Mouse (Mus musculus) liver, adult 2 months (tissue): Measurements from ENCODE around the gene Gm20696. TPM values are rescaled to one million over a fixed set of nuclear protein-coding genes. Genes with fewer than 3 reads are reported as not detected.

Experiments used
- DNase-seq: peaks from one replicate; pipeline ENCODE4 v3.0.0-alpha.2; 2011; ENCODE audit warnings: low read depth, low spot score; ENCODE audit errors: extremely low read depth
- H3K27ac ChIP-seq: fragments of 200-500 bp; replicated peaks from 2 replicates; pipeline ENCODE4 v1.5.1; 2012; ENCODE audit warnings: low read depth, mild to moderate bottlenecking, control low read depth, inconsistent platforms, low read length; ENCODE audit not compliant: insufficient read depth
- H3K27me3 ChIP-seq: fragments of 200-500 bp; 2 replicates; pipeline ENCODE4 v1.6.1; 2012; ENCODE audit warnings: mild to moderate bottlenecking, moderate library complexity, low read length, inconsistent platforms; ENCODE audit not compliant: control insufficient read depth, insufficient read depth
- H3K36me3 ChIP-seq: fragments of 200-500 bp; 2 replicates; pipeline ENCODE4 v1.6.1; 2012; ENCODE audit warnings: low read length, inconsistent platforms; ENCODE audit not compliant: control insufficient read depth, insufficient read depth
- H3K4me1 ChIP-seq: fragments of 200-500 bp; 2 replicates; pipeline ENCODE4 v1.6.1; 2011; ENCODE audit warnings: low read length; ENCODE audit not compliant: control insufficient read depth, insufficient read depth
- H3K4me3 ChIP-seq: fragments of 200-500 bp; 2 replicates; pipeline ENCODE4 v1.5.1; 2011; ENCODE audit warnings: low read depth, mild to moderate bottlenecking, control low read depth, low read length, moderate library complexity; ENCODE audit not compliant: insufficient read depth
- H3K79me2 ChIP-seq: fragments of 200-500 bp; 2 replicates; pipeline ENCODE4 v1.6.1; 2012; ENCODE audit warnings: inconsistent platforms, mild to moderate bottlenecking, low read length, moderate library complexity; ENCODE audit not compliant: control insufficient read depth, insufficient read depth
- H3K9ac ChIP-seq: fragments of 200-500 bp; 2 replicates; pipeline ENCODE4 v1.6.1; 2012; ENCODE audit warnings: low read depth, mild to moderate bottlenecking, control low read depth, inconsistent platforms, low read length
- CTCF ChIP-seq: fragments of 200-500 bp; IDR thresholded peaks from 2 replicates; pipeline ENCODE4 v1.5.1; 2011; ENCODE audit warnings: low read depth, low read length, control low read depth
- POLR2A ChIP-seq: fragments of 200-500 bp; IDR thresholded peaks from 2 replicates; pipeline ENCODE4 v1.6.1; 2011; ENCODE audit warnings: low read length, control low read depth; ENCODE audit not compliant: insufficient read depth; ENCODE audit errors: extremely low read depth
- WGBS: fragments of 180-500 bp; shearing (Covaris S2); methylation state at CpG from one replicate; pipeline ENCODE4 v1.1.7; 2018; 5-methylcytosine and 5-hydroxymethylcytosine counted together
- polyA plus RNA-seq: library from polyadenylated mRNA; depleted of rRNA; stranded (reverse); fragments of >200 nt; gene quantifications from 2 replicates; pipeline ENCODE4 v1.2.3, GENCODE M21; 2012
- total RNA-seq: library from RNA; depleted of rRNA; stranded (reverse); fragments of >200 nt; gene quantifications from 2 replicates; pipeline ENCODE4 v1.2.3, GENCODE M21; 2014

The Gm20696 gene
- total and polyA plus RNA-seq, 2 experiments, result 0.26 to 6.5 TPM

DNA sequence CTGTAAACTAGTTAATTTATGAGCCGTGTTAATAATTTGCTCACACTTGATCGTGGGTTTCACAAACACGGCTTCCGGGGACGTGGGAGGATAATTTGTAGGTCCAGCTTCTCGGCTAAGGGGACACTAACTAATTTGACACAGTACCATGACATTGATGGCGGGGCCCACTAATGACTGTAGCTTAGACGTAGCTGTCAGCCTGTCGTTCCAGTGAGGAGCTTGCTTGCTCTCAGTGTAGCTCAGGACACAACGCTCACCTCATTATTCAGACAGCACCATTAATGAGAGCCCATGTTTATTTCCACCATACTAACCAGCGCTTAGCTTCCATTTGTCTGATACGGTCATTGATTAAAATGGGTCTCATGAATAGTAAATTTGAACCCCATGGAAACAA lies 356.1 kb downstream of the Gm20696 start:
- WGBS, result 91% methylated on average over 12 of the region's 12 CpGs
- H3K4me3 ChIP-seq, result no peak overlapping the region
- H3K36me3 ChIP-seq, result peaks cover 5% of the 10 kb centered on the region; the same call in 1 of the 2 replicates
- DNase-seq, result no peak
- peaks cover 4% of the 10 kb centered on the region; the same call in 1 of the 2 replicates for H3K79me2 ChIP-seq
- H3K4me1 ChIP-seq, result no peaks in the 10 kb centered on the region
- H3K9ac ChIP-seq, result no peak overlapping the region
- H3K27ac ChIP-seq, result no peak overlapping the region
- H3K27me3 ChIP-seq, result no peaks in the 10 kb centered on the region
- TF ChIP-seq CTCF (no peak), POLR2A (no peak)

DNA sequence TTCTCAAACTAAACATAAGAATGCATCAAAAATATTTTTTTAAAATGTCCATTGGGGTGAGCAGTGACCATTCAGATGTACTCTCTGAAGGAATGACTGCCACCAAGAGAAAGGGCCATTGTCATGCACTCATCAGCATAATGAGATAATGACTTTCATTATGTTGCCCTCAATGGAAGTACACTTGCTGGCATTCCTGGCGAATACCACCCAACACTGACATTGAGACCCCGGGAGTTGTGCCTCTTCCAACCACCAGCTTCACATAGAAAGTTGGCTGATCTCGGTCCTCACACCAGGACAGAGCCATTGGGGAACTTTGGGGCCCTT lies 356.5 kb downstream of the Gm20696 start:
- no peak for DNase-seq
- WGBS, result 96% methylated on average over 3 of the region's 3 CpGs
- Histone ChIP-seq H3K36me3 (peaks cover 5% of the 10 kb centered on the region; the same call in 1 of the 2 replicates), H3K79me2 (peaks cover 4% of the 10 kb centered on the region; the same call in 1 of the 2 replicates), H3K4me1 (no peaks in the 10 kb centered on the region), H3K4me3 (no peak overlapping the region), H3K27ac (no peak overlapping the region), H3K9ac (no peak overlapping the region), H3K27me3 (no peaks in the 10 kb centered on the region)
- no peak for TF ChIP-seq CTCF
- TF ChIP-seq POLR2A, result no peak

DNA sequence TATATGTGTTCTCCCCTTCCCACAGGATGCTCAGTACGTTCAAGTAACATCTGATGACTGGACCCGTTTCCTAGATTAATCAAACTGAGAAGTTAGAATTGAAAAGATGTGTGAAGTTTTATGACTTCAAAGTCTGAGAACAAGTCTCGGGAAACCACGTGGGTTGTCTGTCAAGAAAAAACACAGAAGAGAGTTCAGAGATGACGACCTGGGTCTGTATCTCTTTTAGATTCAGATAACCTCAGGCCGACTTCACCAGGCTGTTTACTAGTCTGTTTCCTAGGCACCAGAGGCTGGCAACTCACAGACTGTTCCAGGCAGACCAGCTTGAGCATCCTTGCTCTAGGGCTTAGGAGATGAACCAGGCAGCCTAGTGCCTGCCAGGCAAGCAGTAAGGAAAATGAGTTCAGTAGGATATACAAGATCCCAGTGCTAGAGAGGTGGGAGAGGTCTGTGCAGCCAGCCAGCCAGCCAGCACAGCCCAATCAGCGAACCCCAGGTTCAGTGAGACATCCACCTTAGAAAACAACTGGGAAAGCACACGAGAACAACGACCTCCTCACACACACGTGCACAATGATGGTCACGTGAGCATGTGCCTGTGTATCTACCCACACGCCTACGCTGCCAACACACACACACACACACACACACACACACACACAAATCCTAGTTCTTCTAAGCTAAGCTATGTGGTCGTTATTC lies 357.0 kb downstream of the Gm20696 start:
- Histone ChIP-seq H3K27ac (no peak overlapping the region), H3K79me2 (peaks cover 4% of the 10 kb centered on the region; the same call in 1 of the 2 replicates), H3K27me3 (no peaks in the 10 kb centered on the region), H3K4me1 (no peaks in the 10 kb centered on the region), H3K9ac (no peak overlapping the region), H3K4me3 (no peak overlapping the region), H3K36me3 (peaks cover 5% of the 10 kb centered on the region; the same call in 1 of the 2 replicates)
- TF ChIP-seq CTCF, result no peak
- no peak for TF ChIP-seq POLR2A
- 77% methylated on average over 14 of the region's 14 CpGs for WGBS
- no peak for DNase-seq

DNA sequence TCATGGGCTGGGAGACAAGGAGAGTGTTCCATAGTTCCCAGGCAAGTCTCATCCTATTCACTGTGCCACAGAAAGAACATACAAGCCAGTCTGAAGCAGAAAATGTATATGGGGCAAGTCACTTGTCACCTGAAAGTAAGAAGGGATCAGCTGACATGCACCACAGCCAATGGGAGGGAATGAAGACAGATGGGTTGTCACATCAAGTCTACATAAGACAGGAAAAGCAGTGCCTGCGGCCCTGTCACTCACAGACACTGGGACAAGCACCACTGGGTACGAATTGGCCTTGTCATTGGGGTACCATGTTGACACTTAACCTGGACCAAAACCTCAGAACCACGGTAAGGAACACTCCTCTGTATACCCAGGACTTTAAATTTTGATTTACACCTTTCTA lies 360.8 kb downstream of the Gm20696 start:
- Histone ChIP-seq H3K4me1 (peaks cover 18% of the 10 kb centered on the region), H3K27me3 (no peaks in the 10 kb centered on the region), H3K4me3 (no peak overlapping the region), H3K27ac (no peak overlapping the region), H3K9ac (no peak overlapping the region), H3K79me2 (no peaks in the 10 kb centered on the region), H3K36me3 (peaks cover 5% of the 10 kb centered on the region; the same call in 1 of the 2 replicates)
- DNase-seq, result no peak
- WGBS, result 90% methylated on average over 3 of the region's 3 CpGs
- TF ChIP-seq CTCF (no peak), POLR2A (no peak)

DNA sequence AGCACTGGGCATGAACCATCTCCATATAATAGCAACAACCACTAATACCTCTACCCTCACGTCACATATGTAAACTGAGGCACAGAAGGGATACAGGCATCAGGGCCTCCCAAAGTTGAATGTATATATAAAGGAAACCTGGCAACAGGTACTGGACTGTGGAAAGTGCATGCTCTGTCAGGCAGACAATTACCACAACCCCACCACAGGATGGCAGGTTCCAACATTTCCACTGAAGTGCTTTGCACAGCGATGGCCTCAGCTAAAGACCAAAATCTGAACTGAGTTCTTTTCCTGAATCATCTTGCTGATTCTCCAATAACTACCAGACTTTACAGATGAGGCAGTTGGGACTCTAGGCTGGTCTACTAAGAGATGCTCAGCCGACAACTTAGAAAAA lies 361.4 kb downstream of the Gm20696 start:
- no peak for DNase-seq
- Histone ChIP-seq H3K27me3 (no peaks in the 10 kb centered on the region), H3K36me3 (peaks cover 5% of the 10 kb centered on the region; the same call in 1 of the 2 replicates), H3K9ac (no peak overlapping the region), H3K27ac (no peak overlapping the region), H3K4me3 (no peak overlapping the region), H3K4me1 (peaks cover 18% of the 10 kb centered on the region), H3K79me2 (no peaks in the 10 kb centered on the region; the same call in 1 of the 2 replicates)
- TF ChIP-seq POLR2A (no peak), CTCF (no peak)
- 93% methylated on average over 3 of the region's 3 CpGs for WGBS
